Mouse (Mus musculus): ENCODE measurements around the gene Fitm1. TPM values are rescaled to one million over a fixed set of nuclear protein-coding genes. Genes with fewer than 3 reads are reported as not detected.
A peak's percentile ranks its signal among the peaks of the same experiment; 100 is the strongest.

Fitm1 gene
- polyA plus RNA-seq, 1 experiment from 2014 or later = not detected

DNA sequence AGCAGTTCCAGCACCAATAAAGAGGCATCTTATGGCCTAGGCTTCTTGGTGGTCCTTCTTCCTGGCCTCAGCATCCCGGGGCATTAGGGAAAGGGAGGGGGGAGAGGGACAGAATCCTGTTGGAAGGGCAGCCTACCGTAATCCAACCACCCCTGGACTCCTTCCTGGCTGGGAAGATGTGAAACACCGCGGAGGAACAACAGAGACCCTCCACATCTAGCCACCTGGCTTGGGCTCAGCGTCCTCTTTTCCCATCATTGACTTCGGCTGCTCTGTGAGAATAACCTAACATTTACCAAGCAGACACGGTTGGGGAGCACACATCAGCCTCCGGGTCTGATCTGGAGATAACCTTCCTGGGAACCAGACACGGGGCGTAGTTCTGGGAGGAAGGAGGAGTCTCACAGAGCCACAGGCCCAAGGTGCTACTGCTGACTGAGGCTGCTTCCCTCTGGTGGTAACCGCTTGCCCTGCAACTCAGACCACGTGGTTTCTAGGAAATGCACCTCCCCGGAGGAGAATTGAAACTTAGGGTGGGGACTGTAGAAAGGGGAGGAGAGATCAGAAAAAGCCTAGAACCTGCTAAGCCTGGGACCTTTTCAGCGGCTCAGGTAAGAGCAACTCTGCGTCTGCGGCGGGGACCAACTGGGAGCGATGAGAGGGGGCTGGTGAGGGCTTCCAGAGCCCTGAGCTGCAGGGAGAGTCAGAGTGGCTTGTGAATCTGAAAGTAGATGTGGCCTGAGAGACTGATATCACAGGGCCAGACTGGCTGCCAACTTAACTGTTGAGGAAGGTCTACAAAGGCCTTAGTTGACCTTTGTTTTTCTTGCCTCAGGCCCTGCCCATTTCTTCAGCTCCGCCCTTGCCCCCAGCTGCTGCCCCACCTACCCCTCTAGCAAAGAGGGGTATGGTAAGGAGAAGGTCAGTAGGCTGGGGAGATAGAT is 28.5 kb downstream of the Fitm1 start:
- H3K4me1 ChIP-seq (ENCODE audit: control insufficient read depth, insufficient read depth, low read length) = peaks cover 7% of the 10 kb centered on the region; the same call in 1 of the 2 replicates
- peaks cover 45% of the 10 kb centered on the region for H3K36me3 ChIP-seq (ENCODE audit: control insufficient read depth, insufficient read depth, low read length)
- peak overlapping the region; percentile 41; the same call in 1 of the 2 replicates for H3K9ac ChIP-seq (ENCODE audit: low read depth, low read length)
- no peaks in the 10 kb centered on the region for H3K27me3 ChIP-seq (ENCODE audit: control insufficient read depth, insufficient read depth, low read depth, low read length)
- WGBS = 23% methylated on average over 19 of the region's 19 CpGs
- peak overlapping the region; percentile 50 for H3K4me2 ChIP-seq (ENCODE audit: low read length)
- no peaks in the 10 kb centered on the region for H3K9me3 ChIP-seq (replicated peaks; ENCODE audit: control insufficient read depth, low read length, poor library complexity, severe bottlenecking)
- H3K27ac ChIP-seq (ENCODE audit: low read length) = peak overlapping the region; percentile 28; the same call in 1 of the 2 replicates
- ATAC-seq = peak; percentile 88
- peak overlapping the region; percentile 28 for H3K4me3 ChIP-seq (ENCODE audit: low read depth, low read length)

DNA sequence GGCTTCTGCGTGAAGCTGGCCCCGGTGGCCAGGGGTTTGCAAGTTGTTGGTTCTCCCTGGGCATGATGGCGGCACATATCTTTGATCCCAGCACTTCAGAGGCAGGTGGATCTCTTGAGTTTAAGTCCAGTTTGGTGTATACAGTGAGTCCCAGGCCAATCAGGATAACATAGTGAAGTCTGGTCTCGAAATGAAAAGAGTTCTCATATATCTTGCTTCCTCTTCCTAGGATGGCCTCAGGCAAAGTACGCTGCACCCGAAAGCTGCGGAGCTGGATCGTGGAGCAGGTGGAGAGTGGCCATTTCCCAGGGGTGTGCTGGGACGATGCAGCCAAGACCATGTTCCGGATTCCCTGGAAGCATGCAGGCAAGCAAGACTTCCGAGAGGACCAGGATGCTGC is 29.4 kb downstream of the Fitm1 start:
- H3K9me3 ChIP-seq (replicated peaks; ENCODE audit: control insufficient read depth, low read length, poor library complexity, severe bottlenecking) = no peaks in the 10 kb centered on the region
- peaks cover 43% of the 10 kb centered on the region for H3K36me3 ChIP-seq (ENCODE audit: control insufficient read depth, insufficient read depth, low read length)
- no peak overlapping the region for H3K4me3 ChIP-seq (ENCODE audit: low read depth, low read length)
- no peak overlapping the region for H3K27ac ChIP-seq (ENCODE audit: low read length)
- no peak for ATAC-seq
- no peaks in the 10 kb centered on the region for H3K27me3 ChIP-seq (ENCODE audit: control insufficient read depth, insufficient read depth, low read depth, low read length)
- 94% methylated on average over 11 of the region's 11 CpGs for WGBS
- no peak overlapping the region for H3K4me2 ChIP-seq (ENCODE audit: low read length)
- H3K9ac ChIP-seq (ENCODE audit: low read depth, low read length) = no peak overlapping the region
- peaks cover 7% of the 10 kb centered on the region; the same call in 1 of the 2 replicates for H3K4me1 ChIP-seq (ENCODE audit: control insufficient read depth, insufficient read depth, low read length)

DNA sequence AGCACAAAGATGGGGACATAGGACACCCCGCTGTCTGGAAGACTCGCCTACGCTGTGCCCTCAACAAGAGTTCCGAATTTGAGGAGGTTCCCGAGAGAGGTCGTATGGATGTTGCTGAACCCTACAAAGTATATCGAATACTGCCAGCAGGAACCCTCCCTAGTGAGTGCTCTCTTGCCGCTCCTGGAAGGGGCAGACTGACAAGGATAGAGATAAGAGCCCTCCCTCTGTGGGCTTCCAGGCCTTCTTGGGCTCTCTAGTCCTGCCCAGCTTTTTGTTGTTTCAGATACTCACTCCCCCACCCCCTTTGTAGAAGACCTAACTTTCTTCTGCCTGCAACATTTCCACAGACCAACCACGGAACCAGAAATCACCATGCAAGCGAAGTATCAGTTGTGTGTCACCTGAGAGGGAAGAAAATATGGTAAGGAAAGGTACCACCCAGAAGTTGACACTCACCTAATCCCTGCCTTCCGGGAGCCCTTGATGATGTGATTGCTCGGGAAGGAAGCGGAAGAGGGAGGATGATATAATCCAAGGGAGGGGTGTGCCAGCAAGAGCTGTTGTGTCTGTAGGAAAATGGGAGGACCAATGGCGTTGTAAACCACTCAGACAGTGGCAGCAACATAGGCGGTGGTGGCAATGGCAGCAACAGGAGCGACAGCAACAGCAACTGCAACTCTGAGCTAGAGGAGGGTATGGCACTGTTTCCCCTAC is 30.5 kb downstream of the Fitm1 start:
- ATAC-seq = no peak
- WGBS = 97% methylated on average over 16 of the region's 16 CpGs
- no peak overlapping the region for H3K4me2 ChIP-seq (ENCODE audit: low read length)

DNA sequence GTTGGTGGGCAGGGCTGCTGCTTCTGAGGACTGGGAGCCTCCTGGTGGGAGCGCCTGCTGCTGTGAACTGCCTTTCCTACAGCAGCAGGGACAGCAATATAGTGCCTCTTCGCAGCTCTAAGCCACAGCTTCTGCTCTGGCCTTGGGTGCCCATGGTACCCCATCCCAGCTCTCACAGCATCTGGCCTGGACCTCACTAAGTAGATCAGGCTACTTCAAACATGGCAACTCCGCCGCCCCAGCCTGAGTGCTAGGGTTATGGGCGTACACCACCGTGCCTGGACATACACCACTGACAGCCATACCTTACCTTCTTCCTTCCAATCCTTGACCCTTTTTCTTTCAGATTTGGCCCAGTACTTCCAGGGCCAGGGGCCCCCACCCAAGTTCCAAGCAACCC is 32.9 kb downstream of the Fitm1 start:
- Histone ChIP-seq H3K27ac (ENCODE audit: low read length) (no peak overlapping the region), H3K4me2 (ENCODE audit: low read length) (no peak overlapping the region), H3K27me3 (ENCODE audit: control insufficient read depth, insufficient read depth, low read depth, low read length) (no peaks in the 10 kb centered on the region), H3K4me1 (ENCODE audit: control insufficient read depth, insufficient read depth, low read length) (peaks cover 7% of the 10 kb centered on the region; the same call in 1 of the 2 replicates), H3K9me3 (replicated peaks; ENCODE audit: control insufficient read depth, low read length, poor library complexity, severe bottlenecking) (no peaks in the 10 kb centered on the region), H3K36me3 (ENCODE audit: control insufficient read depth, insufficient read depth, low read length) (peaks cover 24% of the 10 kb centered on the region), H3K9ac (ENCODE audit: low read depth, low read length) (no peak overlapping the region), H3K4me3 (ENCODE audit: low read depth, low read length) (no peak overlapping the region)
- ATAC-seq = no peak
- WGBS = 96% methylated on average over 6 of the region's 6 CpGs

More for the DNA sequence above, 30.5 kb downstream of the Fitm1 start:
- no peak overlapping the region for H3K27ac ChIP-seq (ENCODE audit: low read length)
- H3K9ac ChIP-seq (ENCODE audit: low read depth, low read length) = no peak overlapping the region
- H3K36me3 ChIP-seq (ENCODE audit: control insufficient read depth, insufficient read depth, low read length) = peaks cover 38% of the 10 kb centered on the region
- H3K9me3 ChIP-seq (replicated peaks; ENCODE audit: control insufficient read depth, low read length, poor library complexity, severe bottlenecking) = no peaks in the 10 kb centered on the region
- no peak overlapping the region for H3K4me3 ChIP-seq (ENCODE audit: low read depth, low read length)
- no peaks in the 10 kb centered on the region for H3K27me3 ChIP-seq (ENCODE audit: control insufficient read depth, insufficient read depth, low read depth, low read length)
- H3K4me1 ChIP-seq (ENCODE audit: control insufficient read depth, insufficient read depth, low read length) = peaks cover 7% of the 10 kb centered on the region; the same call in 1 of the 2 replicates

DNA sequence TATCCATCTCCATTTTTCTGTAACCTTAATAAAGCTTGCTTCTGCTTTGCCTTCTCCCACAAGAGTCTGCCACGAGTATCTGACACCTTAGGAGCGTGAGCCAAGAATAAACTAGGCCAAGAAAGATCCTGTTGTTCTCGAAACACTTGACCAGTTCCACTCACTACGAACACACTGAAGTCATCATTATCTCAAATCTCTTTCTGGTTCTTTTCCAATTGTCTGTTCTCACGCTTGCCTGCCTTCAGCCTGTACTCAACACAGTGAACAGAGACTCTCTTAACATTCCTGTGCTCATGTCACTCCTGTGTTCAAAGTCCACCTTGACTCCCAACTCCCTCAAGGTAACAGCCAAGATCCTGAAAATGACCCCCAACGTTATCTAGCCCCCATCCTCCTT is 37.9 kb downstream of the Fitm1 start:
- 63% methylated on average over 6 of the region's 6 CpGs for WGBS
- Histone ChIP-seq H3K4me2 (ENCODE audit: low read length) (no peak overlapping the region), H3K36me3 (ENCODE audit: control insufficient read depth, insufficient read depth, low read length) (0 out of 2 replicates have a peak, but pooled peaks cover 5% of the 10 kb centered on the region), H3K9me3 (replicated peaks; ENCODE audit: control insufficient read depth, low read length, poor library complexity, severe bottlenecking) (no peaks in the 10 kb centered on the region), H3K27me3 (ENCODE audit: control insufficient read depth, insufficient read depth, low read depth, low read length) (no peaks in the 10 kb centered on the region), H3K4me3 (ENCODE audit: low read depth, low read length) (no peak overlapping the region), H3K9ac (ENCODE audit: low read depth, low read length) (no peak overlapping the region), H3K4me1 (ENCODE audit: control insufficient read depth, insufficient read depth, low read length) (no peaks in the 10 kb centered on the region), H3K27ac (ENCODE audit: low read length) (no peak overlapping the region)
- no peak for ATAC-seq

DNA sequence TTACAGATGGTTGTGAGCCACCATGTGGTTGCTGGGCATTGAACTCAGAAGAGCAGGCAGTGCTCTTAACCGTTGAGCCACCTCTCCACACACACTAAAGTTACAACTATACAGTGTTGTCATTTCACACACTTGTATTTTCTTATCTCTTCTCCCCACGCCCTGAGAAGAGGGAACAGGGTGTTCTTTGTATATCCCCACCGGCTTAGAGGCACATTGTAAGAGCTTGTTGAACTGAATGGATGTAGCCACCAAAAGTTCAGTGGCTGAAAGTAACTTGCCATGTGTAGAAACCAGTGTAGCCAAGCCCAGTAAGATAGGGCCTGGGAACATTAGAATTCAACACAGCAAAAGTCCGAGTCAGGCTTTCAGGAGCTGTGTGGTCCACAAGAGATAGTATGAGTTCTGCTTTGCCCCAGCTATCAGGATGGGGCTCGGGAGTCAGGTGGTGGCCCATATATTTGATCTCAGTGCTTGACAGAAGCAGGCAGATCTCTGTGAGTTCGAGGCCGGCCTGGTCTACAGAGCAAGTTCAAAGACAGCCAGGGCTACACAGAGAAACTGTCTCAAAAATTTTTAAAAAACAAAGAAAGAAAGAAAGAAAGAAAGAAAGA is 39.3 kb downstream of the Fitm1 start:
- 83% methylated on average over 7 of the region's 7 CpGs for WGBS
- H3K4me3 ChIP-seq (ENCODE audit: low read depth, low read length) = no peak overlapping the region
- no peak for ATAC-seq
- H3K4me2 ChIP-seq (ENCODE audit: low read length) = no peak overlapping the region
- no peaks in the 10 kb centered on the region for H3K36me3 ChIP-seq (ENCODE audit: control insufficient read depth, insufficient read depth, low read length)
- no peaks in the 10 kb centered on the region for H3K9me3 ChIP-seq (replicated peaks; ENCODE audit: control insufficient read depth, low read length, poor library complexity, severe bottlenecking)
- H3K27me3 ChIP-seq (ENCODE audit: control insufficient read depth, insufficient read depth, low read depth, low read length) = no peaks in the 10 kb centered on the region
- H3K4me1 ChIP-seq (ENCODE audit: control insufficient read depth, insufficient read depth, low read length) = no peaks in the 10 kb centered on the region
- H3K27ac ChIP-seq (ENCODE audit: low read length) = no peak overlapping the region
- no peak overlapping the region for H3K9ac ChIP-seq (ENCODE audit: low read depth, low read length)

DNA sequence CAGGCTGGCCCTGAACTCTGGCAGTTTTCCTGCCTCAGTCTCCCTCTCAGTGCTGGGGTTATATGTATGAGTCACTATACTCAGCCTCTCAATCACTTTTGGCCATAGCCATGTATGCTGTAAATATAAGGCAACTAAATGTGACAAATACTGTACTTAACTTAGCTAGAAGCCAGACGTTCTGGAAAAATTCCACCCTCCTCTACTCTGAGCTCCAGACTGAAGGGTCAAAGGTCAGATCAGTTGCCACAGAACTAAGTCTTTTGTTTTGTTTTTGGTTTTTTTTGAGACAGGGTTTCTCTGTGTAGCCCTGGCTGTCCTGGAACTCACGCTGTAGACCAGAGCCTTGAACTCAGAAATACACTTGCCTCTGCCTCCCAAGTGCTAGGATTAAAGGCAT is 40.5 kb downstream of the Fitm1 start:
- Histone ChIP-seq H3K9ac (ENCODE audit: low read depth, low read length) (no peak overlapping the region), H3K9me3 (replicated peaks; ENCODE audit: control insufficient read depth, low read length, poor library complexity, severe bottlenecking) (no peaks in the 10 kb centered on the region), H3K4me2 (ENCODE audit: low read length) (no peak overlapping the region), H3K36me3 (ENCODE audit: control insufficient read depth, insufficient read depth, low read length) (no peaks in the 10 kb centered on the region), H3K27me3 (ENCODE audit: control insufficient read depth, insufficient read depth, low read depth, low read length) (no peaks in the 10 kb centered on the region), H3K4me1 (ENCODE audit: control insufficient read depth, insufficient read depth, low read length) (no peaks in the 10 kb centered on the region), H3K4me3 (ENCODE audit: low read depth, low read length) (no peak overlapping the region), H3K27ac (ENCODE audit: low read length) (no peak overlapping the region)
- WGBS = 51% methylated on average over 2 of the region's 2 CpGs
- ATAC-seq = no peak

DNA sequence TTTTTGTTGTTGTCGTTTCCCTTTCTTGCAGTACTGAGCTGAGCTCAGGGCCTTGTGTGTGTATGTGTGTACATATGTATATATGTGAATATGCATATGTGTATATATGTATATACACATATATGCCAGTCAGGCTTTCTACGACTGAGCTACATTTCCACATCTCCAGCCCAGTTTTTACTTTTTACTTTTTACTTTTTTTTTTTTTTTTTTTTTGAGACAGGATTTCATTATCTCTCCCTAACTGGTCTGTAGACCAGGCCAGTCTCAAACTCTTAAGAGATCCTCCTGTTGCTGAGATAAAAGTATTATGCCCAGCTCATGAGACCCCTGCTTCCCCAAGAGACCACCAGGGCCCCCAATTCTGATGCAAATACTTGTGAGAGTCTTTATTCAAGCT is 41.4 kb downstream of the Fitm1 start:
- Histone ChIP-seq H3K9me3 (replicated peaks; ENCODE audit: control insufficient read depth, low read length, poor library complexity, severe bottlenecking) (no peaks in the 10 kb centered on the region), H3K4me2 (ENCODE audit: low read length) (no peak overlapping the region), H3K27me3 (ENCODE audit: control insufficient read depth, insufficient read depth, low read depth, low read length) (no peaks in the 10 kb centered on the region), H3K27ac (ENCODE audit: low read length) (no peak overlapping the region), H3K4me1 (ENCODE audit: control insufficient read depth, insufficient read depth, low read length) (no peaks in the 10 kb centered on the region), H3K9ac (ENCODE audit: low read depth, low read length) (no peak overlapping the region), H3K36me3 (ENCODE audit: control insufficient read depth, insufficient read depth, low read length) (no peaks in the 10 kb centered on the region), H3K4me3 (ENCODE audit: low read depth, low read length) (no peak overlapping the region)
- WGBS = 85% methylated on average over 2 of the region's 2 CpGs
- no peak for ATAC-seq
